Mouse (Mus musculus) midbrain, embryonic 14.5 days (tissue): Measurements from ENCODE around the gene Lrig2. TPM values are rescaled to one million over a fixed set of nuclear protein-coding genes. Genes with fewer than 3 reads are reported as not detected.
A peak's percentile ranks its signal among the peaks of the same experiment; 100 is the strongest.

Experiments
- ATAC-seq: fragments of 200-750 bp; cut with Nextera tagmentation; 2 replicates; pipeline ENCODE4 v1.8.0; 2017; ENCODE audit warnings: moderate number of reproducible peaks, moderate library complexity; ENCODE audit not compliant: low FRiP score, low TSS enrichment
- DNase-seq: peaks from one replicate; pipeline ENCODE4 v3.0.0-alpha.2; 2015
- H3K27ac ChIP-seq: fragments of 300-500 bp; sonication (generic); replicated peaks from 2 replicates; pipeline ENCODE4 v1.5.1; 2014; ENCODE audit warnings: mild to moderate bottlenecking, low read depth, low read length, moderate library complexity
- H3K27me3 ChIP-seq: fragments of 300-500 bp; sonication (generic); 2 replicates; pipeline ENCODE4 v1.6.1; 2014; ENCODE audit warnings: low read length, control low read depth, mixed read lengths; ENCODE audit not compliant: control insufficient read depth, insufficient read depth
- H3K36me3 ChIP-seq: fragments of 300-500 bp; sonication (generic); 2 replicates; pipeline ENCODE4 v1.6.1; 2014; ENCODE audit warnings: low read length, control low read depth; ENCODE audit not compliant: control insufficient read depth, insufficient read depth
- H3K4me1 ChIP-seq: fragments of 300-500 bp; sonication (generic); 2 replicates; pipeline ENCODE4 v1.6.1; 2014; ENCODE audit warnings: mild to moderate bottlenecking, antibody characterized with exemption, low read length, control low read depth; ENCODE audit not compliant: control insufficient read depth, insufficient read depth
- H3K4me2 ChIP-seq: fragments of 300-500 bp; sonication (generic); 2 replicates; pipeline ENCODE4 v1.6.1; 2014; ENCODE audit warnings: mild to moderate bottlenecking, low read length, moderate library complexity
- H3K4me3 ChIP-seq: fragments of 300-500 bp; sonication (generic); replicated peaks from 2 replicates; pipeline ENCODE4 v1.5.1; 2014; ENCODE audit warnings: low read depth, low read length
- H3K9ac ChIP-seq: fragments of 300-500 bp; sonication (generic); replicated peaks from 2 replicates; pipeline ENCODE4 v1.6.1; 2014; ENCODE audit warnings: mild to moderate bottlenecking, low read length, moderate library complexity
- H3K9me3 ChIP-seq: fragments of 300-500 bp; sonication (generic); 2 replicates; pipeline ENCODE4 v1.6.1; 2016; ENCODE audit warnings: low read length, control low read depth, mixed read lengths; ENCODE audit not compliant: control insufficient read depth
- WGBS: fragments of 180-500 bp; shearing (Covaris S2); extraction: QIAGEN DNeasy Blood & Tissue Kit; methylation state at CpG from one replicate; pipeline ENCODE4 v1.1.7; 2014; 5-methylcytosine and 5-hydroxymethylcytosine counted together
- polyA plus RNA-seq: library from polyadenylated mRNA; unstranded; fragments of >200 nt; fragmentation: Nextera tagmentation; extraction: Ambion mirVana; gene quantifications from 2 replicates; pipeline ENCODE4 v1.2.1, GENCODE M21; 2014

The Lrig2 gene
- polyA plus RNA-seq, 1 experiment from 2014 or later = 44.8 TPM

DNA sequence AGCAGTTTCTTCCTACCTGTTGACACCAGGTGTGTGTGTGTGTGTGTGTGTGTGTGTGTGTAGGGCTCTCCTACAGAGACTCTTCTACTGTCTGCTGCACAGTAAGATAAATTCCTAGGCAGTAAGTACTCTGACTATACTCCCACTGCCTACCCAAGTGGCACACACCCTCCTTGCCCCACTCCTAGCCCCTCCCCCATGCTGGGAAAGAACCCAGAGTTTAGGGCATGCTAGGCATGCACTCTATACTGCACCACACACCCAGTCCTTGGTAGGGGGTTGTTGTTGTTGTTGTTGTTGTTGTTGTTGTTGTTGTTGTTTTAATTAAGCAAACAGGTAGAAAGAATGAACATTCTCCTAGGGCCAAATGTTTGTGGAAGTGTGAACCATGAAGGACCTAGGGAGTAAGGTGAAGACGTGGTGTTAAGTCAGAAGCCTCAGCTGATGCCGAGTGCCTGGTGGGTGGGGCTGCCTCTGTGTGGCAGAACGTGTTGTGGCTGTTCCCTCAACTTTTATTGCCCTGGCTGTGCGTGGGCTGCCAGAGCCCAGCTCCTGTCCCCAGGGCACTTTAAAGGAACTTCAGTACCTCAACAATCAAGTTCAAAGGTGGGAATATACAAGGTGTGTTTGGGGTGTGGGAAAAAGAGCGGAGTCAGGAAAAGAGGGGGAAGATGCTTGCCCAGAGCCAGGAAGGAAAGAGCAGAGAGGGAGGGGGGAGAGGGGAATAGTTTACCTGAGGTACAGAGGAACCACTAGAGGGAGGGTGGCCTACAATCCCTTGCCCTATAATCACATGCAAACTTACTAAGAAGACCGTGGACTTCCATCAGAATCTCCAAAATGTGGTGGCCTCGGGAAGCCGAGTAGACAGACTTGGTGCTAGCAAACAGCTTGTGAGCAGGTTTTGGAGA, 152.2 kb downstream of the Lrig2 start:
- ATAC-seq (no peak), DNase-seq (no peak)
- no peaks in the 10 kb centered on the region for H3K9me3 ChIP-seq
- no peak overlapping the region for H3K27ac ChIP-seq
- H3K4me2 ChIP-seq = no peak overlapping the region
- H3K4me3 ChIP-seq = no peak overlapping the region
- H3K27me3 ChIP-seq = no peaks in the 10 kb centered on the region
- H3K9ac ChIP-seq = no peak overlapping the region
- 70% methylated on average over 8 of the region's 8 CpGs for WGBS
- no peaks in the 10 kb centered on the region for H3K4me1 ChIP-seq
- no peaks in the 10 kb centered on the region for H3K36me3 ChIP-seq

DNA sequence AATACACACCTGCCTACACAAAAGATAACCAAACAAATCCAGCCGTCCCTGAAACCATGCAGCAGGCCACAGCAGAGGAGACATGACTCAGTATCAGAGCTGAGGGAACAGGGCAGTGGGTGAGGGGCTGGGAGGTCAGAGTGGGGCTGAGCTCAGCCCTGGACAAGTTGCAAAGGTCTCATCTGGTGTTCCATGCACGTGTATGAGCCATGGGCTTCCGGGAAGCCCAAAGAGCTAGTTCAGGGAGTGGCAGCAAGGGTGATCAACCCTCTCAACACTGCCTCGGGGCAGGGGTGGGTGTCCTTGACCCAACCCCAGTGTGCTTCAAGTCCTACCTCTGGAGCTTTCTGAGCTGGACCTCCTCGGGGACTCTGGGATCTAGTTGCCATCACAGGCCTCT, 153.0 kb downstream of the Lrig2 start:
- Histone ChIP-seq H3K36me3 (no peaks in the 10 kb centered on the region), H3K27ac (no peak overlapping the region), H3K4me3 (no peak overlapping the region), H3K4me1 (no peaks in the 10 kb centered on the region), H3K4me2 (no peak overlapping the region), H3K9me3 (no peaks in the 10 kb centered on the region), H3K27me3 (no peaks in the 10 kb centered on the region), H3K9ac (no peak overlapping the region)
- ATAC-seq (no peak), DNase-seq (no peak)
- 86% methylated on average over 5 of the region's 5 CpGs for WGBS

DNA sequence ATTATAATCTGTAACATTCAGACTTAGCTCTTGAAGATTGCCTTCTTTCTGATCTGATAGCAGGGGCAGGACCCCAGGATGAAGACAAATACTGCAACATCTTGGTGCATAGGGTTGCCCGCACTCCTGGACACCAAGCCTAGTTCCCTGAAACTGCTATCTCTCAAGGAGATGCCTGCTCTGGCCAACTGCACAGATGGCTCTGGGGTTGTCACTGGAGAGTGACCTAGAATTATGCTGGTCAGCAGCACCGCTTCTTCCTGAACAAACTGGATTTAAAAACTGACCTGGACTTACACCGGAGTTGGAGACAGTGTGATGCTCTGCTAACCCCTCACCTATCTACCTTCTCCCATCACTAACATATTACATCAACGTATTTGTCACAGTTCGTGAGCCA, 155.6 kb downstream of the Lrig2 start:
- H3K27ac ChIP-seq = no peak overlapping the region
- H3K36me3 ChIP-seq = no peaks in the 10 kb centered on the region
- no peak for DNase-seq
- H3K9me3 ChIP-seq = no peaks in the 10 kb centered on the region
- WGBS = 96% methylated on average over 5 of the region's 5 CpGs
- no peak overlapping the region for H3K4me3 ChIP-seq
- no peak overlapping the region for H3K9ac ChIP-seq
- H3K27me3 ChIP-seq = no peaks in the 10 kb centered on the region
- ATAC-seq = no peak
- H3K4me2 ChIP-seq = no peak overlapping the region
- no peaks in the 10 kb centered on the region; the same call in 1 of the 2 replicates for H3K4me1 ChIP-seq

DNA sequence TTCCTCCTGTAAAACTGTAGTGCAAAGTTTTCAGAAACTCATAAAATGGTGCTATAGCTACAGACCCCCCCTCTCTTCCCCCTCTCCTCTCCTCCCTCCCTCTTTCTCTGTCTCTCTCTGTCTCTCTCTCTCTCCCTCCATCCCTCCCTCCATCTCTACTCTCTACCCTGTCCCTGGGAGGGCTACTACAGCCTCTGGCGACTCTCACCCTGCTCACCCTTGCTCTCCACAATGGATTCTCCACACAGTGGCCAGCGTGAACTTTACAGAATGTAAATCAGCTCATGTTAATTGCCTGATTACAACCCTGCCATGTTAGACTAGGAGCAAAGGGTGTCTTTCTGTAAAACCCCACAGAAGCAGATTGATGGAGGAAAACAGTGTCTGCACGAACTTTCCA, 157.8 kb downstream of the Lrig2 start:
- Histone ChIP-seq H3K9me3 (no peaks in the 10 kb centered on the region), H3K9ac (no peak overlapping the region), H3K4me1 (peaks cover 10% of the 10 kb centered on the region), H3K4me2 (no peak overlapping the region), H3K27ac (no peak overlapping the region), H3K36me3 (no peaks in the 10 kb centered on the region), H3K27me3 (no peaks in the 10 kb centered on the region), H3K4me3 (no peak overlapping the region)
- ATAC-seq (no peak), DNase-seq (no peak)
- WGBS = 46% methylated on average over 3 of the region's 3 CpGs

DNA sequence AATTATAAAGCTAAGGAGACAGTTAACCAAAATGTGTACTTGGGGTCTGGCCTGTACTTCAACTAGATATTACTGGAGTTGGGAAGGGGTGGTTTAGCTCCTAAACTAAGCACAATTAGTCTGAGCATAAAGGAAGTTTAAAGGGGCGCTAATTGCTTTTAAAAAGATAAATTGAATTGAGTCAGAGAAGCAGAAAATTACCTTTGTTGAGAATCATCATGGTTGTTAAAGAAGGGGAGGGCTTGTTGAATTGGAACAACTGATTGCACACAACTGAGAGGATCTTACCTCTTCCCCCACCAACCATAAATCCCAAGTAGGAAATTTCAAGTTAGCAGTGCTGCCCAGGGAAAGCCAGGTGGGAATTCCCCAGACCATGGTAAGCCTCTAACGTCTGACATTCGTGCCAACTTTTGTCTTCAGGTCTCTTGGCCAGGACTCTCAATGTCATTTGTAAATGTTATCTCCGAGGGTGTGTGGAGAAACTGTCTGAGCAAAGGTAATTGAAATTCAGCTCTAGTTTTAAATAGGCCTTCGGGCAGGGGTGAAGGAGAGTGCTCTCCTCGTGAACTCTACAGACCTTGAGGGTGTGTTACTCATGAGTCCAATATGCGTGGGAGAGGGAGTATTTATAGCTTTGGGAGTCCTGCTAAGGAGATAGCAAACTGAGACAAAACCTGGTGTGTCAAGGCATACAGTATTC, 159.2 kb downstream of the Lrig2 start:
- Histone ChIP-seq H3K4me1 (peaks cover 11% of the 10 kb centered on the region), H3K9ac (no peak overlapping the region), H3K4me2 (no peak overlapping the region), H3K36me3 (no peaks in the 10 kb centered on the region), H3K4me3 (no peak overlapping the region), H3K27ac (no peak overlapping the region), H3K27me3 (no peaks in the 10 kb centered on the region), H3K9me3 (no peaks in the 10 kb centered on the region)
- 50% methylated on average over 7 of the region's 7 CpGs for WGBS
- ATAC-seq (no peak), DNase-seq (no peak)

DNA sequence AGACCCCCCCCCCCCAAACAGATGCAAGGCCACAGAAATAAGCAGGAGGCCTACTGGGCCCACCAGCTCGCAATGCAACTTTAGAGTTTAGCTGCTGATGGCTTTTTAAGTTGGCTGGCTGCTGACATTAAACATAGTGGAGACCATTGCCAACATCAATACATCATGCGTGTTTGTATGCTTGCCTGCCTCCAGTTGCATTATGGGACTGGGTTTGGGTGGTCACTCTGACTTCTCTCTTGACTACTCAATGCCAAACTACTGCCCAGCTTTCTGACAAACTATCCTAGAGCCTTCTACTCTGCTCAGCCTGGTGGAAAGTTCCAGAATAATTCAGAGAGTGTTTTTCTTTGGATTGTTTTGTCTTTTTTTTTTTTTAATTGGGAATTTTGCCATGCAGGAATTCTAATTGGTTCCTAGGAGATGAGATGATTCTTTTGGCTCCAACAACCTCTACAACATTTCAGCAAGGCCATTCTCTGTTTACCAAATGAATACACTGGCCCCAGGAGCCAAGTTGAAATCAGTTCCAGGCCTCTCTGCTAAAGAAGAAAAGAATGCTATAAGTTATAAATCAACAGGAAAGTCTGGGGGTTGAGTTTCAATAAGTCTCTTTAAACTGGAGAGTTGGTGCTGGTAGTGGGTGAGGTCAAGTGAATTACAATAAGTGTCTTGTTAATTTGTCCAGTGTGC, 161.3 kb downstream of the Lrig2 start:
- Histone ChIP-seq H3K9ac (no peak overlapping the region), H3K27ac (no peak overlapping the region), H3K4me1 (peaks cover 12% of the 10 kb centered on the region), H3K4me3 (no peak overlapping the region), H3K27me3 (no peaks in the 10 kb centered on the region), H3K4me2 (no peak overlapping the region), H3K9me3 (no peaks in the 10 kb centered on the region), H3K36me3 (no peaks in the 10 kb centered on the region)
- DNase-seq = no peak
- ATAC-seq = no peak
- WGBS = 95% methylated on average over 2 of the region's 2 CpGs

DNA sequence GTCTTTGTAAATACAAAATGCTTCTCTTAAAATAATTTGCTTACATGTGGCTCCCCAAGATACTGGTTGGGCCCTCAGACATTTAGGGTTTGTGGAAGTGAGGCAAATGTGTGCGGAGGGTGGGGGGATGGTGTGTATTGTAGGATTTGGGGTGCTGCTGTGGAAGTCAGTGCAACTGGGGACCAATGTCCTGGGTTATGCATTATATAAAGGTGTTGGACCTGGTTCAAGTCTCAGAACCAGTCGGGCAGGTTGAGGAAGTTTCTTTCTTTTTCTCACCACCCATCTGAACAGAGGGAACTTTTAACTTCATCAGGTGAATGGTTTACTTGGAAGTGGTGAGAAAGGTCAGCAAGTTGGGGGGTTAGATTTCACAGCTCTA, 161.9 kb downstream of the Lrig2 start:
- Histone ChIP-seq H3K27ac (no peak overlapping the region; the same call in 1 of the 2 replicates), H3K9me3 (no peaks in the 10 kb centered on the region), H3K4me1 (peaks cover 14% of the 10 kb centered on the region), H3K9ac (no peak overlapping the region), H3K27me3 (no peaks in the 10 kb centered on the region), H3K4me2 (no peak overlapping the region; the same call in 1 of the 2 replicates), H3K36me3 (no peaks in the 10 kb centered on the region), H3K4me3 (no peak overlapping the region)
- 76% methylated on average over 2 of the region's 2 CpGs for WGBS
- ATAC-seq = no peak; the same call in 1 of the 2 replicates
- no peak for DNase-seq

DNA sequence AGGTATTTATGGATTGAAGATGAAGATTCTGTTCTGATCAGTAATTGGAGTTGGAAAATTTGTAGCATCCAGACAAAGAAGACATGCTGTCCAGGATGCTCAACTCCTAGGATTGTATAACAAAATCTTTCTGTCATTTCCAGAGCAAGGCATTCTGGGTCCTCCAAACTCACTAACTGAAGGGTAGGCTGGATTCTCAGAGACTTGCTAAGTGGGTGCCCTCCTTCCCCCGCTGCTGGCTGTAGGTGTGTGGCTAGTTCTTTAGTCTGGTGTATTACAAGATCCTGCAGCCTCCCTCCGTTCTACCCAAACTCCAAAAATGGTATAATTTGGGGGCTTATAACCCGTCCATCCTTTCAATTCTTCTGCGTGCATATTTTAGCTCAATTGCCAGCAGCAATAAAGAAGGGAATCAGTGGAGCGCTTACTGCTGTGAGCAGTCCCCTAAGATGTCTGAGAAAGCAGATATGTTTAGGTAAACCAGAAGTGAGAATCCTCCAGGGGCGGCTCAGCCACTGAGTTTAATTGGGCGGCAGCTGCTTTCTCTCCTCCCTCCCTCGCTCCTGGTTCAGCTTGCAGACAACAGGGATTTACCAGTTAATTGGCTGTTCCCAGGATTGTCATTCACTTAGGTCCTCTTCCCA, 162.4 kb downstream of the Lrig2 start:
- peaks cover 14% of the 10 kb centered on the region for H3K4me1 ChIP-seq
- peak overlapping the region; percentile 22 for H3K4me2 ChIP-seq
- H3K27me3 ChIP-seq = no peaks in the 10 kb centered on the region
- no peak overlapping the region for H3K9ac ChIP-seq
- H3K4me3 ChIP-seq = no peak overlapping the region
- no peaks in the 10 kb centered on the region for H3K36me3 ChIP-seq
- H3K27ac ChIP-seq = peak overlapping the region; percentile 58; the same call in 1 of the 2 replicates
- WGBS = 17% methylated on average over 8 of the region's 8 CpGs
- ATAC-seq (no peak; the same call in 1 of the 2 replicates), DNase-seq (peak; percentile 80)
- no peaks in the 10 kb centered on the region for H3K9me3 ChIP-seq
